Mouse (Mus musculus) right cerebral cortex, adult 18-20 months (tissue): ENCODE data around the gene Dact2.

Source experiments
- DNase-seq: peaks from one replicate; pipeline ENCODE4 v3.0.0; 2022; ENCODE audit warnings: mixed read lengths

Dact2 gene

DNA sequence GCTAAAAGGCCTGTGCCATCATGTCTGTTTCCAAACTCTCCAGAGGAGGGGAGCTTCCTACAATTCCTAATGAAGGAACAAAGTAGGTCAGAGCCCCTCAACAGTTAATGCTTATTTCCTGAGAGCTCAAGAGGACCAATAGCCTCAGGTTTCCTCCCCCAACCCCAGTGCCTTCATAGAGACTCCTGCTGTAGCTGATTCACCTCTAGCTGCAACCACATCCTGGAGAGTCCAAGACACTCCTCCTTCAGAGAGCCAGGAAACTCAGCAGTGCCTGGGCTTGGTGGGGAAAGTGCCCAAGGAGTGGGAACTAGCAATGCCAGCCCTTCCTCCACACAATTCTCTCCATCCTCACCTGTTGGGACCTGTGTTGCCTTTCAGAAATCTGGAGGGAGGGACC lies 31.4 kb downstream of the Dact2 start:
- no peak for DNase-seq

- DNase-seq = no peak
These were observed 31.9 kb downstream of the Dact2 start for GRCm38 (mm10) chr17:14172184-14172583.

- no peak for DNase-seq
These were observed 33.1 kb downstream of the Dact2 start for GRCm38 (mm10) chr17:14170961-14171479.

GRCm38 (mm10) chr17:14169431-14169830 lies 34.7 kb downstream of the Dact2 start:
- no peak for DNase-seq

GRCm38 (mm10) chr17:14167594-14167993 lies 36.5 kb downstream of the Dact2 start:
- no peak for DNase-seq

DNA sequence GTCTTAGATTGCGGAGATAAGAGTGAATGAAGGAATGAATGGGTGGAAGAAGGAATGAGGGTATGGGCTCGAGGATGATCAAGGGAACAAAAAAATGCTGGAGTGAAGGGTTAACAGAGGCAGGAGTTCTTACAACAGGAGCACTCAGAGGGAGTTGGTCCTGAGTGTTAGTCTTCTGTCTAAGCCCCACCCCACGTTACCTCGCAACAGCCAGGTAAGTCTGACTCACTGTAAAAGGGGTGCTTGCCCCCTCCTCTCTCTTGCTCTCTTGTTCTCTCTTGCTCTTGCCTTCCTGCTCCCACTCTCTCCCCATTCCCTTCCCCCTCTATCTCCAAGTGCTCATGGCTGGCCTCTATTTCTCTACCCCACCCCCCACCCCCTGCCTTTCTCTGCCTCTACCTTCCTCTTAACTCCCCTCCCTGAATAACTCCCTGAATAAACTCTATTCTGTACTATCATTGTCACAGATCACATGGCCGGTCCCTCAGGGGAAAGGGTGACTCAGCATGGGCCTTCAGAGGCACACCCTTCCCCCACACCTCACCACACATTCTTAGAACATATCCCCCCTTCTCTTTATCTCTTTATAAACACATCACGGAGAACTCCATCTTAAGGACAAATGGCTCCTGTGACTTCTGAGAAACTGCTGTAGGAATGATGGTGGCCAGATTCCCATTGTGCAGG lies 37.2 kb downstream of the Dact2 start:
- DNase-seq = no peak

DNA sequence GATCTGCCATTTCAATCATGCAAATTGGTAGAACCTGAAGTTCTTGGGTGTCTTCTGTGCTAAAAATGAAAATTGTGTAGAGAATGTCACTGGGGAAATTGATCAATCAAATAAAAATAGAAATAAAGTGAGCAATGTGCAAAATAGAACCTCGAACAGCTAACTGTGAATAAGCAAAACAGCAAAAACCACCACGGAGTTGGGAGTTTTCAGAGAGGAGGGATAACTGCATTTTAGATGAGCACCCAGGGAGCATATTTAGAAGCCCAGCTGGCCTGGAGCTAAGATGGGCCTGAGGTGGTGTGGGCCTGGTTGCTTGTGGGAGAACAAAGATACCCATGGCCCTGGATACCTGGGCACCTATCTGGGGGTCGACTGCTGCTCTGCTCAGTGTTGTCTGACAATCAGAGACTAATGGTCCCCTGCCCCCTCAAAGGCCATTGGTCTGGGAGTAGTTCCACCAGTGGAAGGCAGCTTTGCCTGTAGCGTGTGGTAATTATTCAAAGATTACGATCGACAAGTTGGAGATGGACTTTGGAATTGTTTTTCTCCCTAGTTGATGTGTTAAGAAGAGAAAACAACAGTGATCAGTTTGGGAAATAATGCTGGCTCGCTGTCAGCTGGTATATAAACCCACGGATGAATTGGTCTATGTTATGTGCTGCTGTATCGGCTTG lies 38.0 kb downstream of the Dact2 start:
- peak; percentile 40 for DNase-seq

- peak; percentile 74 for DNase-seq
These were observed 38.7 kb downstream of the Dact2 start for GRCm38 (mm10) chr17:14165332-14165876.

DNA sequence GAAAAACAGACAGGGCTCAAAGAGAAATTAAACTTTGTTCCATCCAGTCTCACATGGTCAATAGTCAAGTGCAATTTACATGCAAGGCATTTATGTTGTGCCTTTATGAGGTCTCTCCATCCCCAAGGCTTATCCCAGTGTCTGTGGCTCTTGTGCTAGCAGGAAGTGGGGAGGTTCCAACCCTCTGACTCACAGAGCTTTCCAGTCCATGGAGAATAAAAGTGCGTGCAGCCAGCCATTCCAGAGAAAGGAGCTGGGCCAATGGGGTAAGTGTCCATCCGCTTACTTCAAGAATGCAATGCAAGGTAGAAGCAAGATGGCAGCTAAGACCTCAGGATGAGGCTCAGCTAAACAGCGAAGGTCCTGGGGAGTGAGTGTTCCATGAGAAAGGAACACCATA lies 43.3 kb downstream of the Dact2 start:
- DNase-seq = no peak

- DNase-seq = no peak
These were observed 46.3 kb downstream of the Dact2 start for GRCm38 (mm10) chr17:14157779-14158195.
